Comparison of ENCODE assay signal across 29 mouse cellular contexts in the genomic region with DNA sequence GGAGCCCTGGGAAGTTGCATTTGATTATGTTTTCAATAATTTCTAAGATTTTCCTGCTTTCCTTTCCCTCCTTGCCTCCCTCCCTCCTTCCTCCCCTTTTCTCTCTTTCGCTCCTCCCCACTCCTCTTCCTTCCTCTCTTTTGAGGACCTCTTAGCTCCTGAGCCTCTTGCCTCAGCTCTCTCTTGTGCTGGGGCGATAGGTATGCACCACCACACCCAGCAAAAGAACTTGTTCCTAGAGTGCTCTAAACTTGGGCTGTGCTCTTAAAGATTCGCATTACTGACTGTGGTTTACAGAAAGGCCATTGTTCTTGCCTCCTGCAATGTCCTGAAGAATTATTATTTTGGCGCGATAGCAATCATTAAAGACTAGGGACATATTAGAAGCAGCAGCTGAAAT. TPM values are rescaled to one million over a fixed set of nuclear protein-coding genes. Genes with fewer than 3 reads are reported as not detected.
A peak's percentile ranks its signal among the peaks of the same experiment; 100 is the strongest.
DNase-seq lines count a peak whose midpoint lies in the region; ATAC-seq lines count a peak whose summit lies in the region.
"Had no signal": no experiment of that assay in that cellular context is flagged by ENCODE, and none has a peak within 500 bp of the region (broad histone marks: within the 10 kb centered on the region; RNA-seq: fewer than 3 reads in every experiment).

No protein-coding gene starts in this region.

- no peak overlapping the region for H3K4me2 ChIP-seq in lung, embryonic 16.5 days (ENCODE audit: low read depth, low read length)
- H3K4me2 ChIP-seq: embryonic facial prominence, embryonic 13.5 days; embryonic facial prominence, embryonic 15.5 days; forebrain, embryonic 12.5 days had no signal

- peak; percentile 83 for ATAC-seq in lung, embryonic 16.5 days (ENCODE audit: low read depth)
- ATAC-seq: activated CD4-positive, CD25-positive, alpha-beta regulatory T cell, adult 4 months; CD4-positive, CD25-positive, alpha-beta regulatory T cell, adult 4 months; forebrain, embryonic 14.5 days; forebrain, embryonic 16.5 days; Patski had no signal

- H3K36me3 ChIP-seq in lung, embryonic 16.5 days (ENCODE audit: control insufficient read depth, insufficient read depth, low read length): no peaks in the 10 kb centered on the region
- H3K36me3 ChIP-seq: embryonic facial prominence, embryonic 13.5 days; embryonic facial prominence, embryonic 15.5 days; G1E had no signal

- H3K9me3 ChIP-seq in lung, embryonic 16.5 days (ENCODE audit: control insufficient read depth, low read length): no peaks in the 10 kb centered on the region
- H3K9me3 ChIP-seq: embryonic facial prominence, embryonic 13.5 days; embryonic facial prominence, embryonic 15.5 days; forebrain, embryonic 10.5 days; forebrain, embryonic 12.5 days had no signal

- H3K9ac ChIP-seq in lung, embryonic 16.5 days (ENCODE audit: low read length): no peak overlapping the region
- H3K9ac ChIP-seq: embryonic facial prominence, embryonic 13.5 days; embryonic facial prominence, embryonic 15.5 days; forebrain, embryonic 12.5 days had no signal

- H3K27me3 ChIP-seq in lung, embryonic 16.5 days (ENCODE audit: control insufficient read depth, insufficient read depth, low read depth, low read length): no peaks in the 10 kb centered on the region
- H3K27me3 ChIP-seq: CH12.LX; embryonic facial prominence, embryonic 13.5 days; embryonic facial prominence, embryonic 15.5 days; forebrain, embryonic 12.5 days; Patski had no signal

- H3K4me1 ChIP-seq in lung, embryonic 16.5 days (replicated peaks; ENCODE audit: control insufficient read depth, insufficient read depth, low read length): peaks cover 7% of the 10 kb centered on the region; the same call in 1 of the 2 replicates
- H3K4me1 ChIP-seq: embryonic facial prominence, embryonic 13.5 days; embryonic facial prominence, embryonic 15.5 days; forebrain, embryonic 10.5 days; forebrain, embryonic 12.5 days had no signal

- WGBS in lung, embryonic 16.5 days: 61% methylated on average over 5 of the region's 5 CpGs

- H3K27ac ChIP-seq in lung, embryonic 16.5 days (ENCODE audit: low read length): peak overlapping the region; percentile 43
- H3K27ac ChIP-seq: embryonic facial prominence, embryonic 13.5 days; embryonic facial prominence, embryonic 15.5 days; forebrain, embryonic 10.5 days; forebrain, embryonic 12.5 days had no signal

- no peak overlapping the region for H3K4me3 ChIP-seq in lung, embryonic 16.5 days (ENCODE audit: low read length)
- H3K4me3 ChIP-seq: embryonic facial prominence, embryonic 13.5 days; embryonic facial prominence, embryonic 15.5 days; erythroblast, embryonic 14.5 days; forebrain, embryonic 10.5 days; forebrain, embryonic 12.5 days had no signal

- DNase-seq in lung, adult 18-20 months: peak; percentile 46 to 63
- DNase-seq in lung, postnatal 14 days: no peak
- DNase-seq in lung, postnatal 25 days (ENCODE audit: low spot score): no peak
- DNase-seq in lung, postnatal 36 days: peak; percentile 57
- no peak for DNase-seq in lung, postnatal 4 days
- no peak for DNase-seq in cerebellum, adult 9-10 months
- DNase-seq: adrenal gland, adult 8-10 months; adrenal gland, postnatal 14 days; adrenal gland, postnatal 36 days; B cell, adult 2 months; cerebellum, adult 11-12 months; cerebellum, adult 2 months; cerebellum, adult 9-11 months; cerebellum, postnatal 14 days; cerebellum, postnatal 36 days; embryo, embryonic 11 days had no signal

RNA-seq across cellular contexts. Expression of a gene that starts 46.6 kb away (rescaled TPM):
- polyA plus RNA-seq in lung, embryonic 16.5 days (2015; fragmentation: Nextera tagmentation; extraction: Ambion mirVana): 40.8 and 43.4 TPM in 2 replicates
- polyA plus RNA-seq: G1E had no signal

Comparison
In these comparisons a context has a peak if more than half of its experiments do, and no peak if none do; other contexts are left out.
1. DNase-seq: peak in lung, adult 18-20 months (2 of 2) and lung, postnatal 36 days (single experiment); none in lung, postnatal 14 days (single experiment), lung, postnatal 25 days (single experiment), lung, postnatal 4 days (0 of 2) and cerebellum, adult 9-10 months (single experiment).